Mouse (Mus musculus) layer of hippocampus, adult 2 months (tissue): ENCODE measurements at regions not wholly inside any gene's neighbourhood (a gene's known extent, or its start where the extent isn't known, plus 50 kb on each side); places are given as distances from the start of the nearest gene placed in this dataset.

Source experiments
- DNase-seq, 2 experiments: peaks; one replicate each; pipeline ENCODE4 v3.0.0; 2022; ENCODE audit warnings: low spot score in 2 of 2
- H3K27ac ChIP-seq: fragments of 200-600 bp; 2 replicates; pipeline ENCODE4 v1.8.1; 2022
- H3K4me3 ChIP-seq: fragments of 200-600 bp; 2 replicates; pipeline ENCODE4 v1.8.1; 2022; ENCODE audit warnings: mild to moderate bottlenecking
- CTCF ChIP-seq: fragments of 200-600 bp; conservative IDR thresholded peaks from 2 replicates; pipeline ENCODE4 v1.8.1; 2022; ENCODE audit warnings: antibody characterized with exemption, mild to moderate bottlenecking, moderate library complexity

DNA sequence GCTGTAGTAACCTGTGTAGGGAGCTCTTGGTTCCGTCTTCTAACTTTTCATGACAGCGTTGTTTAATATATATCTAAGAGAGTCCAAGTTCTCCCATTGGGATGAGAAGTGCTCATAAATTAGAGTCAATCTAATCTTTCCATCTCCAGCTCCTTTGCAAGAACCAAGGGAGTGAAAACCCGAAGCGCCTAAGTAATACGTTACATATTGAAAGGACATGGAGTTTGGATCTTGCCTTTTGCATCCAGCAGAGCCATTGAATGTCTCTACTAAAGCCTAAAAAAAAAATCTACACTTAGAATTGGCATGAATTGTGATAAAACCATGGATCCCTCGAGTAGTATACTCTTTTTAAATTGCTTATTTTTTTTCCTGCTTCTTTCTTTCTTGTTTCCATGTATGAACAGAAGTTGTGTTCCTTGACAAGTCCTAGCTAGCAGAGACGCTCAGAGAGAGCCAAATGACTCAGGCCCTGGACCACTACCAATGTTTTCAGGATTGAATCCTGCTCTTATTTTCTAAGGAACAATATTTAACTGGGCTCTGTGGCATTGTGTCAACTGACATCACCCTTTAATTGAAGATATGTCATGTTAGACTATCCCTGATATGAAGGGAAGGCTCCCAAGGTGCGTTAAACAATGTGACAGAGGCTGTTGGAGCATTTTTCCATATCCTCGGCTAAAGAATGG, 146.8 kb upstream of the Maf start:
- no peak for TF ChIP-seq CTCF
- no peak for DNase-seq

DNA sequence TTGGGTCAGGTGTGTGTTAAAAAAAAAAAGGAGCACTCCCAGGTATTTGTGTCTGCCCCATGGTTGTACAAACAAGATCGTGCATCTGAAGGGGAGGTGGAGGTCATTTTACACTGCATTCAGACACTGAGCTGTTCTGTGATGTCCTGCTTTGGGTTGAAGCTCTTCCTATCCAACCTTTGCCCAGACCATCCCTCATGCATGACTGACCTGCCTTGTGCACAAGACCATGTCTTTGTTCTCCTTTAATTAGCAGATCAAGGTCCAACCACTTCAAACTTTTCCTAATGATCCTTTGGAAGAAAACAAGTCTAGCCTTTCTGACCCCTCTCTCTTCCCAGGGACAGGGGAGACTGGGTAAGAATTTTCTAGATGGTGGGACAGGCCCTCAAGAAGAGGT, 143.0 kb upstream of the Maf start:
- no peak overlapping the region for H3K27ac ChIP-seq
- no peak for TF ChIP-seq CTCF
- DNase-seq = no peak
- no peak overlapping the region for H3K4me3 ChIP-seq

More for the DNA sequence above, 146.8 kb upstream of the Maf start:
- Histone ChIP-seq H3K4me3 (no peak overlapping the region), H3K27ac (no peak overlapping the region)

- no peak for DNase-seq
- no peak overlapping the region for H3K4me3 ChIP-seq
- no peak overlapping the region for H3K27ac ChIP-seq
- no peak for TF ChIP-seq CTCF
These were observed 125.8 kb upstream of the Maf start for GRCm38 (mm10) chr8:115833391-115833790.

DNA sequence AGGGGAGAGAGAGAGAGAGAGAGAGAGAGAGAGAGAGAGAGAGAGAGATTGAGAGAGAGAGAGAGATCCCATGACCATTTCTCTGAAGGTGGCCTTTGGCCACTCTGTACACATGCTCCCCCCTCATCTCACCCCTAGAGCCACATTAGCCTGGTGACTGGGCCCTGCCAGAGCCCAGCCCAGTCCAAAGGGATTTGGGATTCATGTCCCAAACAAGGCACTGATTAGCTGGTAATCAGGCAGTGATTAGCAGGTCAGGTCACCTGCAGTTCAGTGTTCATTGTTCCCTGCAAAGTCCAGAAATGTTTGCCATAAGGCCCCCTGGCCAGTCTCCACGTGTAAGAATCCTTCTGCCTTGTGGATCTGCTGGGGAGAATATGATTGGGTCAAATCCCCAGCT, 124.1 kb upstream of the Maf start:
- Histone ChIP-seq H3K27ac (no peak overlapping the region), H3K4me3 (no peak overlapping the region)
- no peak for TF ChIP-seq CTCF
- no peak for DNase-seq

DNA sequence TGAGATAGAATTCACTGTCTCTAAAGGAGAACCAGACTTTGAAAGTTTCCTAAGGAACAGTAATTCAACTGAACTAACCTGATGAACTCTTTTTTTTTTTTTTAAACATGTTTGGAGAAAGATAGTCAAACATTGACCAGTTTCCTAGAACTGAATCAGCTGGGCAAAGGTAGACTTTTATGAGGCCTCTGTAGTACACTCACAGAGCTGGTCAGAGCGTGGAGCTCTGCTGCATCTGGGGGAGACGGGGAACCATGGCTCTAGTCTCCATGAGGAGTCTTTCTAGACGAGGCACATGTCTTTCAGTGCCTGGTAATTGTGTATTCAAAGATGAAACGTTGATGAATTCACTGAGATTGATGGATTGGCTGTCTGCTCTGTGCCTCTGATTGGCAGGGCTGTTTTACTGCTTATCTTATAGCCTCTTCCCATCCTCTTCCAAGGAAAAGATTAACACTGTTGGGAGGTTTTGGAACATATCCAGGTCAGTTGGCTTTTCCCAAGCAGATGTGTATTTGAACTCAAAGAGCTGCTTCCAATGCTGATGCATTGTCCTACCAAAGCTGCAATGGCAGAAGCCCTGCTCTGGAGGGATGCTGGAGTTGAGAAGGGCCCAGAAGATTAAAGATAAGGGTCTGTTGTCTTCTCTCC, 122.5 kb upstream of the Maf start:
- H3K4me3 ChIP-seq = no peak overlapping the region
- H3K27ac ChIP-seq = no peak overlapping the region
- DNase-seq = no peak
- no peak for TF ChIP-seq CTCF

GRCm38 (mm10) chr8:115826516-115826915, 118.9 kb upstream of the Maf start:
- TF ChIP-seq CTCF = no peak
- no peak for DNase-seq

GRCm38 (mm10) chr8:115825899-115826502, 118.4 kb upstream of the Maf start:
- no peak for TF ChIP-seq CTCF
- Histone ChIP-seq H3K4me3 (no peak overlapping the region), H3K27ac (no peak overlapping the region)
- no peak for DNase-seq

More at GRCm38 (mm10) chr8:115826516-115826915, 118.9 kb upstream of the Maf start:
- no peak overlapping the region for H3K4me3 ChIP-seq
- no peak overlapping the region for H3K27ac ChIP-seq

DNA sequence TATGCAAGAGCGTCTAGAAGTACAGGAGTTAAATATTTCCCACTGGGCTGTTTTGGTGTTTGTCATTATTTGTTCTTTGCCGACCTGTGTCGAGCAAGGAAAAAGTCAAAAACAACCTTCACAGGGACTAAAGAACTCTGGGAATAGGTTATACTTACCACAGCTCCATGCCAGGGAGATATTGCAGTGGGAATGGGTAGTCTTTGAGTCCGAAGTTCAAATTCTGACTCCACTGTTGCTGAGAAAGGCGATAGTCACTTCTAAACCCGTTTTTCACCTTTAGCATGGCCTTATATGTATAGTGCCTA, 116.8 kb upstream of the Maf start:
- Histone ChIP-seq H3K27ac (no peak overlapping the region), H3K4me3 (no peak overlapping the region)
- no peak for TF ChIP-seq CTCF
- DNase-seq = no peak

- DNase-seq = no peak
- H3K4me3 ChIP-seq = no peak overlapping the region
- no peak for TF ChIP-seq CTCF
- H3K27ac ChIP-seq = no peak overlapping the region
These were observed 116.3 kb upstream of the Maf start for GRCm38 (mm10) chr8:115823673-115824477.

DNA sequence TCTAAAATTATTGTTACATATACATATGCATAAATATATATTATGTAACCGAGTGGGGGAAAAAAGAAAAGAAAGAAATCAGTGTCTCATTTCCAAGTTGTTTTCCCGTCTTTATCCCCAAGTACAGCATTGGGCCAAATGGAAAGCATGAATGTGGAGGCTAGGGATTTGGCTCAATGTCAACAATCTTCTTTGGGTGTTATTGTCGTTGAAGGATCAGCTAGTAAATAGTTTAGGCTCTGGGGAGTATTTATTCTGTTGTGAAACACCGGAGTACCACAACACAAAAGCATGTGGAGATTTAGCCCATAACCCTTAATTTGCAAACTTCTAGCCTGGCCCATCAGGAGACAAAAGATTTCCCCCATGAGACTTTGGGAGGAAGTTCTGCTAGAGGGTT, 105.8 kb upstream of the Maf start:
- no peak for TF ChIP-seq CTCF
- no peak for DNase-seq
- no peak overlapping the region for H3K4me3 ChIP-seq
- H3K27ac ChIP-seq = no peak overlapping the region

GRCm38 (mm10) chr8:115806579-115806978, 99.0 kb upstream of the Maf start:
- no peak for DNase-seq

GRCm38 (mm10) chr8:115806139-115806538, 98.5 kb upstream of the Maf start:
- DNase-seq = no peak
- Histone ChIP-seq H3K4me3 (no peak overlapping the region), H3K27ac (no peak overlapping the region)
- TF ChIP-seq CTCF = no peak

More at GRCm38 (mm10) chr8:115806579-115806978, 99.0 kb upstream of the Maf start:
- no peak overlapping the region for H3K27ac ChIP-seq
- TF ChIP-seq CTCF = no peak
- H3K4me3 ChIP-seq = no peak overlapping the region

- no peak for DNase-seq
These were observed 86.0 kb upstream of the Maf start for GRCm38 (mm10) chr8:115793587-115793986.

More at GRCm38 (mm10) chr8:115793587-115793986, 86.0 kb upstream of the Maf start:
- no peak overlapping the region for H3K27ac ChIP-seq
- no peak for TF ChIP-seq CTCF
- H3K4me3 ChIP-seq = no peak overlapping the region
